Mouse (Mus musculus): ENCODE results near the gene Hnrnpll. TPM values are rescaled to one million over a fixed set of nuclear protein-coding genes. Genes with fewer than 3 reads are reported as not detected.
"Not testable (repeated sequence)": the region's sequence is repeated elsewhere in the genome, so short reads cannot be mapped to it uniquely, and the experiment has no call there.

The Hnrnpll gene
- polyA plus RNA-seq, 1 experiment, result 10.1 TPM

- DNase-seq (ENCODE audit: low read depth, low spot score), result peak; percentile 67
- 13% methylated on average over 5 of the region's 5 CpGs for WGBS
Measured at GRCm38 (mm10) chr17:80008847-80009246, 53.3 kb downstream of the Hnrnpll start.

GRCm38 (mm10) chr17:80004345-80005239, 57.5 kb downstream of the Hnrnpll start:
- 34% methylated on average over 17 of the region's 17 CpGs for WGBS

DNA sequence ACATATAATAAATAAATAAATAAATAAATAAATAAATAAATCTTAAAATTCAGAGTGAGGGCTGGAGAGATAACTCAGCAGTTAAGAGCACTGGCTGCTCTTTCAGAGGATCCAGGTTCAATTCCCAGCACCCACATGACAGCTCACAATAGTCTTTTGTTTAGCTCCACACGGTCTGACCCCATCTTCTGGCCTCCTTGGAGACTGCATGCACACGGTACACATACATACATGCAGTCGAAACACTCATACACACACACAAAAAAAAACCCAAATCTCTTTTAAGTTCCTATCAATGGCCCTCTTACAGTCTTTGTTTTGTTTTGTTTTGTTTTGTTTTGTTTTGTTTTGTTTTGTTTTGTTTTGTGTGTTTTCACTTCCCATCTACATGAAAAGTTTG, 58.3 kb downstream of the Hnrnpll start:
- not testable (repeated sequence) for DNase-seq (ENCODE audit: low read depth, low spot score)
- 95% methylated on average over 3 of the region's 3 CpGs for WGBS

More at GRCm38 (mm10) chr17:80004345-80005239, 57.5 kb downstream of the Hnrnpll start:
- DNase-seq (ENCODE audit: low read depth, low spot score), result no peak

GRCm38 (mm10) chr17:80002385-80002852, 59.7 kb downstream of the Hnrnpll start:
- peak; percentile 69 for DNase-seq (ENCODE audit: low read depth, low spot score)
- 25% methylated on average over 3 of the region's 3 CpGs for WGBS

DNA sequence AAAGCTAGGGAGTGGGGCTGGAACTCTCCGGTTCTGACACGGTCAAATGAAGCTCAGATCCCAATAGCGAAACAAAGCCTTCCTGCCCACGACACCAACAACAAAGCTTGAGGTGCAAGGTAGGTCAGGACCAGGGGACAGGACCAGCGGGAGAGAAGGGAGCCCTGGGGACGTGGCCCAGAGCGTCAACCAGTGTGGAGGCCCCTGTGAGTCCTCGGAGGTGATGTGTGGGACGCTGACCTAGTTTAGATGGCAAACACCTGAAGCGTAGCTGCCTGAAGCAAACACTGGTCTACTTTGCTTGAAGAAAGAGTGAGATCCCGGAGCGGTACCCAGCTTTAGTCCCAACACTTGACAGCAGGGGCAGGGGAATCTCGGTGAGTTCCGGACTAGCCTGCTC, 62.5 kb downstream of the Hnrnpll start:
- DNase-seq (ENCODE audit: low read depth, low spot score), result no peak
- WGBS, result 93% methylated on average over 14 of the region's 14 CpGs

DNA sequence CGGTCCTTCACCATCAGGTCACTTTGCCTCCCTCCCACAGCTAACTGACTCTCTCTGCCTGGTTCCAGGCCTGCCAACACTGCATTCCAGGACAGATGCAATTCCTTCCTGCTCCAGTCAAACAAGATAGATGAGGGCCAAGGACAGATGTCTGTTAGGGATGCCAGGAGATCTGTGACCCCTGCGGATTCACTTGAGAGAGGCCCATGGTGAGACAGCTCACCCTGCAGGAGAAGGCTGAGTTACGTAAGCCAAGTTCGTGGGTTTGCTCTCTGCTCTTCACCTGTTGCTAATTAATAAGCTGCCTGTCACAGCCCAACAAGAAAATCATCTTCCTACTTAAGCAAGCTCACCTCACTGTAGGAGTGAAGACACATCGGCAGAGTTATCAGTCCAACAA, 63.1 kb downstream of the Hnrnpll start:
- whole genome bisulfite sequencing, result 86% methylated on average over 5 of the region's 5 CpGs

DNA sequence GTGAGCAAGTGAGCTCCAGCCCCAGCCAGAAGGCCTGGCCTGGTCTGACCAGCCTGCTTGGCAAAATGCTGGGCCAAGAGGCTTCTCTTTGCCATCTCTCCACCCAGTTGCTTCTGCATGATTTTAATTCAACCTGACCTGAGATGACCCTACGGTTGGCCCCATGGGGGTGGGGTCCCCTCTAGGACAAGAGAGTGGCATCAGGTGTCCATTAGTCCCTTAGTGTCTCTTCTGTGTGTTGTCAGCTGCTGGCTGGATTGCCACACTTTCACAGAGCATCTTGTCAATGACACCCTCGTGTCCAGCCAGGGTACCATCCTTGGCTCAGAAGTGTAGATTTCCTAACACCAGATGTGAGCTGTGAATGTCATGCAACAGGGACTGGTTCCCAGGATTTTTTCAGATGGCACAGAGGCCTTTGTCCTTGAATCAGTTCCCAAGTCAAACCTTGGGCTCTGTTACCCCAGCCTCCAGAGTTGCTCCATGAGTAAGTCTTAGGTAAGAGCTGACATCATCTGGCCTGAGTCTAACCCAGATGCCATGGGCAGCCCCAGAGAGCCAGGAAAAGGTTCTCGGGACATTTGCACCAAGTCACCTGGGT, 66.9 kb downstream of the Hnrnpll start:
- DNase-seq (ENCODE audit: low read depth, low spot score), result no peak
- 91% methylated on average over 3 of the region's 3 CpGs for WGBS

More for the DNA sequence above, 63.1 kb downstream of the Hnrnpll start:
- no peak for DNase-seq (ENCODE audit: low read depth, low spot score)

GRCm38 (mm10) chr17:79992114-79992513, 70.0 kb downstream of the Hnrnpll start:
- WGBS, result 79% methylated on average over 3 of the region's 3 CpGs
- no peak for DNase-seq (ENCODE audit: low read depth, low spot score)

DNA sequence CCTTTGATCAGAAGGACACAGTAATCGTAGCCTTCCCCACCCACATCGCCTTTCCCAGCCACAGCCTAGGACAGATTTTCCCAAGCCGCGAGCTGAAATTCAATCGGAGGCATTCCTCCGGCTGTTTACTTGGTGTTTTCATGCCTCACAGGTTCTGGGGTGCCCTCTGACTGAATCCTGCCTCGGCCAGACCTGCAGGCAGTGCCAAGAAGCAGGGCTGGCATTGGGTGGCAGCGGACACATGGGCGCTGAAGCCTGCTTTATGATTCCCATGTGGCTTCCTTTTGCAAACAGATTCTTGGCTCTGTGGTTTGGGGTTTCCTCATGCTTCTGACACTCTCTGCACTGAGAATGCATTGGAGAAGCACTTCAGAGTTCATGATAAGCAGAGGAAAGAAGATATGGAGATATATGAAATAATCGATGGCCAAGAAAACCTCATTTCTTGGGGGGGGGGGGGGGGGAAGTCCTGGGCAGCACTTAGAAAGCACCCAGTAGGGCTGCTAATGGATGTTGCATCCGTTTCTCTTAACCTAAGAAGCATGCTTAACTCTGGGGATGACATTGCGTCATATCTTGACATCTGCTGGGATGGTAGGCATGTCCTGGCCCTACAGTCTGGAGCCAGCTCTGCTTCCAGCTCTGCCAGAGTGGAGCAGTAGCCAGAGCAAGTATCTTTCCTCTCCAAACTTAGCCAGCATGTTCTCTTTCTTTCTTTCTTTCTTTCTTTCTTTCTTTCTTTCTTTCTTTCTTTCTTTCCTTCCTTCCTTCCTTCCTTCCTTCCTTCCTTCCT, 70.8 kb downstream of the Hnrnpll start:
- 32% methylated on average over 12 of the region's 12 CpGs for WGBS
- DNase-seq (ENCODE audit: low read depth, low spot score), result no peak

DNA sequence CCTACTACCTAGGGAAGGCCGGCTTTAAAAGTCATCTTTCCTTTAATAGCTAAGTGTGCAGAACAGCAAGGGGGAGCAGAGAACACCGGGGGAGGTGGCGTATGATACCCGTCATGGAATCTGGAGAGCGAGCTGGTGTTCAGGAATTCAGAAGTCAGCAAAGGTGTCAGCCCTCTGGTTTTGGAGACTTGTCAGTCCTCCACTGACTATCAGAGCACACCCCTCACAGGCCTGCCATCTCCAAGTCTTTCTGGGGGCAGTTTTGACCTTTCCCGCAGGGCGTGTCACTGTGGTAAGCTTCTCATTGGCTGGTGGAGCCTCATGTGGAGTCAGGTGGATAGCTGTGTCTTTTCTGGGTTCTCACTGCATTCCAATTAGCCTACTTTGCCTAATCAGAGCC, 72.0 kb downstream of the Hnrnpll start:
- no peak for DNase-seq (ENCODE audit: low read depth, low spot score)
- WGBS, result 88% methylated on average over 7 of the region's 7 CpGs

GRCm38 (mm10) chr17:79984450-79984849, 77.7 kb downstream of the Hnrnpll start:
- DNase-seq (ENCODE audit: low read depth, low spot score), result no peak
- WGBS, result 97% methylated on average over 7 of the region's 7 CpGs

DNA sequence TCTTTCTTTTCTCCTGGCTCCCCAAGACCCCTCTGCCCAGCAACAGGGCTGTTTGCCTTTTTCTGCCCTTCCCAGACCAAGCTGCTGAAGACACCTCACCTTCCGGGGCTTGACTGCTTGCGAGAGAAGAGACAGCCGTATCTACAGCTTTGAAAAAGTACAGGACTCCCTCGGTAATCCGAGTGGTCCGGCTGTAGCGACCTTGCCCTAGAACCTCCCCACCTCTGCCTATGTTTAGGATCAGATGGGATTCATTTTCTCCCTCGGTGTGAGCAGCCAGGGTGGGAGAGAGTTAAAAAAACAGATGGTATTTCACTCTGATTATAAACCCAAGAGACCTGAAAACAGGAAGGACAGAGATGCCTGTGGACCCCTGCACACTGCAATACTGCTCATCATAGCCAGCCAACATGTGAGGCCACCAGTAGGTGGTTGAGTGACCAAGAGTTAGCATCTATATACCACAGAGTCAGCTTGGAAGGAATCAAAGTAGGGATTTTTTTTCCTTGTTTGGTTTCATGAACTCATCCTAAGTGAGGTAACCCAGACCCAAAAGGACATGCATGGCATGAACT, 79.1 kb downstream of the Hnrnpll start:
- WGBS, result 44% methylated on average over 8 of the region's 8 CpGs
- DNase-seq (ENCODE audit: low read depth, low spot score), result no peak

DNA sequence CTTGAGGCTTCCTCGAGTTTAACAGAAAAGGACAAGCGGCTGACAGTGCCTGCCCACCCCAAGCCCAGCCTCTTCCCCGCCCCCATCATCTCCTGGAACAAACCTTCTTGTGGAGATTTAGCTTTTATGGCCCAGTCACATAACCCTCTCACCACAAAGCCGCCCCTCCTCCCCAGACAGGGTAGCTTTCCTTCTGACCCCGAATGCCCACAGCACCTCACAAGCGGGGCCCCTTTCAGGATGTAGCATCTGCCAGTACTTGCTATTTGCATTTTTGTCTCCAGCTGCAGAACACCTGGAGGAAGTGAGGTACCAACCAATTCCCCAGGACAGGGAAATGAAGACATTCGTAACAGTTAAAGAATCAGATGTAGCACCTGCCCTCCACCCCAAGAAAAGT, 79.6 kb downstream of the Hnrnpll start:
- WGBS, result 17% methylated on average over 7 of the region's 7 CpGs
- DNase-seq (ENCODE audit: low read depth, low spot score), result no peak

- DNase-seq (ENCODE audit: low read depth, low spot score), result no peak
- 15% methylated on average over 12 of the region's 12 CpGs for WGBS
Measured at GRCm38 (mm10) chr17:79981758-79982481, 80.2 kb downstream of the Hnrnpll start.

- WGBS, result 59% methylated on average over 6 of the region's 6 CpGs
- DNase-seq (ENCODE audit: low read depth, low spot score), result no peak
Measured at GRCm38 (mm10) chr17:79981348-79981747, 80.8 kb downstream of the Hnrnpll start.

DNA sequence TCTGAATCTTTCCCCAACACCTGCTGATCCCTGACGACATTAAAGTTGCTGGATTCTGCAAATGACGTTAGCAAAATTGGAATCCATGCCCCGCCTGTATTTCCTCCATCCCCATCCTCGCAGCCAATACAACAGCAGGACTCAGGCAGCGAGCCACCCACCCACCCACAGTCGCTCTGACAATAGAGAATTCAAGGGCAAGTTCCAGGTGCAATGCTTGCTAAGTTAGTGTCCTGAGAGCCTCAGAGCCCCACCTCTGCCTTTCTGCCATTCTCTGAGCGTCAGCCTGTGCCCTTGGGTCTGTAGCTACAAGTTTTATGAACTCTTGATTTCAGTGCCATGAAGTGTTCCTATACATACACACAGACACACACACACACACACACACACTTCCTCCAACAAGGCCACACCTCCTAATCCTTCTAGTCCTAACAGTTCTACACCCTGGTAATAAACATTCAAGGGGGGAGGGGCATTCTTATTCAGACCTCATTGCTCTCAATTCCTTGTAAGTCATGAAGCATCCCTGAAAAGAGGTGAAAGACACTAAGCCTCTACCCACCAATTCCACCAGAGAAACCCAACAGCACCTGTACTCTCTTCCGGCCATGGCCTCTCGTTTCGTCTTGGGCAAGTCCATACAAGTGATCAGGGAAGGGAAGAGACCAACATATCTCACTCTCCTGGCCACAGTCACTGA, 81.6 kb downstream of the Hnrnpll start:
- WGBS, result 42% methylated on average over 10 of the region's 10 CpGs
- DNase-seq (ENCODE audit: low read depth, low spot score), result no peak
